Mouse (Mus musculus) embryo, embryonic 10 days (tissue): ENCODE measurements around the gene Stra8.

ENCODE experiments used
- DNase-seq: peaks from one replicate; pipeline ENCODE4 v3.0.0-alpha.2; 2015; ENCODE audit warnings: low spot score

The Stra8 gene

DNA sequence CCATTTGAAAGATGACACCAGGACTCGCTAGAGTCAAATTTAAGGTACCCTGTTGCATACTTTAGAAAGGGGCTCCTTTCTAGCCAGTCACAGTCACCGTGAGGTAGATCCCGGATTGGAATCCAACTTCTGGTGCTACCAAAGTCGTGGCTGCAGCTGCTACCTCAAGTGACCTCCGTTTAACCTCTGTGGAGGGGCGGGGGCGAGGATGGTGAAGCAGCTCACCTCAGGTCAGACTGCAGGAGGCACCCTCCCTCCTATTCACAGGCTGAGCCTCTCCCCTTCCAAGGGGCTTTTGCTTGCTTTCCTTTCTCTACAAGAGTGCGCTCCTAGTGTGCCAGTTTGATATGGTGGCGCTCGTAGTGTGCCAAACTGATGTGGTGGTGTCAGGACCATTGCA is at the start of gene Stra8:
Gene Stra8, plus strand, starts transcription at position 208 of the 400 bp plus-strand sequence.
- no peak for DNase-seq

DNA sequence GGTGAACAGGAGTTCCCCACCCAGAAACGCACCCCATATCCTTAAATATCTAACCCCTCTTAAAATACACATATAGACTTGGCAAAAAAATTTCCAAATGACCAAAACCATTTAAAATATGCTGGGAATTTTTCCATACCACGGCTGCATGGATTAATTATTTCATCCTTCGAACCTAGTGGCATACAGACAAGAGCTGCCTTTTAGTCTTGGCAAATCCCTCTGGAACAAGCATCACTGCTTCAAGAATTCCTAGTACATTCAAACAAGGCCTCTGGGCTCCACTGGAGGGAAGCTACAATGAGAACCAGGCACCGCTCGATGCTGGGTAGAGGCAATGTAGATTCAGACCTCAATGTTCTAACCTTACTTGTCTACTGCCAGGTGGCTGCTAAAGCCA is 49.2 kb upstream of the Stra8 start:
- DNase-seq: no peak

DNA sequence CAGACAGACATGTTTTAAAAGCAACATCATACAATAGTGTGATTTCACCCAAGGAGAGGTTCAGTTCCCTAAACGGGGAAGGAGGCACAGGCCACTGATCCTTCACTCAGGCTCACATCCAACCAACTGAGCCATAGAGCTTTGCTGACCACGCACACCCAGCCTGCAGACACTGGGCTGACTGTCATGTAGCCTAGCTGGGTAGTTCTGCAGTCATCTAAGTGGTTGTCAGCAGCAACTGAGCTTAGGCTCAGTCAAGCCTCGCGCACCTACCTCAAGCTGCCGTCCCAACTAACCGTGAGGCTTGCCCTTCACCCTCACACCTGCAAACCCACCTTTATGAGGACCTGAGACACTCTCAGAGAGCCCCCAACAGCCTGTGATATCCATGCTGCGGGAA is 48.0 kb upstream of the Stra8 start:
- DNase-seq: no peak

DNA sequence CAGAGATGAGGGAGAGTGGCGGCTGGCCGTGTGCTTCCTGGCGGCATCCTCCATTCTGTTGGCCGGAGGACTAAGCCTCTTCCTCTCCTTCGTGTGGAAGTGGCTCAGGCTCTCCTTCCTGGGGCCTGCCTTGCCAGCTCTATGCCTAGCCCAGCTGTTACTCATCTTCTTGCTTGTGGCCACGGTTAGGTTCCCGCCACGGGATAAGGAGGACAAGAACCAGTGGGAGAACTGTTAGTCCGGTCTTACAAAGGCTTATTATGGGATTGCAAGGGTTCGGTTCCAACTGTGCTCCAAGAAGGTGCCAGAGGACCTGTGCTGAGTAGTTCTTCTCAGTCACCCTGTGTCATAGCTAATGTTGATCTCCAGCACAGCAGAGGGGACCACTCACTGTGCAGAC is 47.1 kb upstream of the Stra8 start:
- no peak for DNase-seq

DNA sequence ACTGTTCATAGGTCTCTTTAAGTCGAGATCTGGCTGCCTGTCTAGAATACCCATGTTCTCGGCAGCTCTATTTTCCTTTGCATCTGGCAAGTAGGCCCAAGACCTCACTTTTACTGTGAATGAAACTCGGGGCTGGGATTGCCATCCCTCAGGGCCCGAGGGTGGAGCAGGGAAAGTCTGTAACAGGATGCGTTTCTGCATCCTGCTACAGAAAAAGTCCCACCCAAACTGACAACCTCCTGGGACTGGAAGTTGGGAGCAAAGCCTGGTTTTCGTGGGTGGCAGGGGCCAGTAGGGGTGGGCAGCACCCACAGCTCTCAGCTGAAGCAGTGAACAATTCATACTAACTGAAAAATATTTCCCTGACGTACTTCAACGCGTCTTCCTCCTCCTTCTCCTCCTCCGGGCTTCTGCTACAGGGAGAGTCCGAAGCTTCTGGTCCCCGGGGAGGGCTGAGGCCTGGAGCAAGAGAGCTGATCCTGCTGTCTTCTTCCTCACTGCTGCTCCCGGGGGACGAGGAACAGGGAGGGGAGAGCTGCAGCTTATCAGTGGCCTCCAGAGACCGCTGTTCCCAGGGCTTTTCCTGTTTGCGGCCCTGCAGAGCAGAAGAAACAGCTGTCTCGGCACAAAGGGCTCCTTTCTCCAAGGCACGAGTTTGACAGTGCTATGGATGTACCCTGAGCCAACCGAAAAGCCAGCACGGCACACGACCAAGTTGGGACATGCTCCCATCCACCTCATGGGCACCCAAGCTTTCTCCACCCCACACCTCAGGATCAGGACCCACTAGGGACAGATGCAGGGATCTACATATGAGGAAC is 45.7 kb upstream of the Stra8 start:
- no peak for DNase-seq

DNA sequence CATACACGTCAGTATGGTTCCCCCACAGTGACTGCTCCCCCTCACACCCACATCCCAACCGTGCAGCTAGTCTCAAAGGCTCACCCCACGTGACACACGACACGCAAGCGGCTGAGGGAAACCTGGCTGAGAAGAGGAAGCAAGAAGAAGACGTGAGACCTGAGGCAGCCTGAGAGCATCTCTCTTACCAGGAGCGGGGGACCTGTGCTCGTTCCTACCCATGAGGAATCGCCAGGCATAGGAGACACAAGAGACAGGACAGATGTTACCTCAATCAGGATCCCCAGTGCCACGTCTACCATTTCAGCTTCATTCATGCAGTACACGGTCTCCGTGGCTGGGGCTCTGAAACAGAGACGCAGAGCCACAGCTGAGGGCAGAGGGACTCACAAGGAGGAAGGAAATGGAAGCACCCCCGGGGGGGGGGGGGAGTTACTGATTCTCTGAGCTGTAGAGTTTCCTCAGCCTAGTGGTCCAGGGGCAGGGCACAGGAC is 44.6 kb upstream of the Stra8 start:
- no peak for DNase-seq

DNA sequence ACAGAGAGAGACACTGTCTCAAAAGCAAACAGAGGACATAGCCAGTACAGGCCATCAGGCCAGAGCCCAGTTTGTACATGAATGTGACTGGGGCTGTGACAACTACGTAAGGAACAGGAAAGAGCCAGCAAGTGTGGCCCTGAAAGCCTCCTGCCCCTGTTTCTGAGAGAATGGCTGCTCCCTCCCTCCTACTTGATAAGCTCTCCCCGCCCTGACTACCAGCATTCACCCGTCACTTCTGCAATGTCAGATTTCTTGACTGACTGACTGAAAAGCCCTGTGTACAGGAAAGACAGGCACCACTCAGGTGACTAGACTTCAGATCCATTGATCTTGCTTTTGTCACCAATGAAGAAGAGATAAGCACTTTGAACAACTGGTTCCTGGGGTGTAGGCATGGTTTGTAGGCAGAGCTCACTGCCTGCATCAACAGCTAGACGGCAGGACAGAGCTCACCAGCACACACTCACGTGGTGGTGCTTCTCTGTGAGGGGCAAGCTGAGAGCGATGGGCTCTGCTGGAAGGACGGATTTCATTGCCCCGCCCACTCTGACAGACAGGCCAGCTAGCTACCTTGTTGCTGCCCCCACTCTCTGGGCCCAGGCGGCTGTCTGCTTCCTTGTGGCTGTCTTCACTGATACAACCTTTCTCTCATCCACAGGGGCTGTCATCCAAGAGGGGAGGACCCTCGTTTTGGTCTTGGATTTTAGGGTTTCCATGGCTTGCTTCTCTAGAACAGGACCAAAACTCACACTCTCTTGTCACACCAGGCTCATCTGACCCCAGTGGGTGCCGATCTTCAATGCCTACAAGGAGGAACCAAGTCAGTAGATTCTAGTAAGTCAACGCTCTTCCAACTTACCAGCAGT is 43.8 kb upstream of the Stra8 start:
- DNase-seq: peak; percentile 42

DNA sequence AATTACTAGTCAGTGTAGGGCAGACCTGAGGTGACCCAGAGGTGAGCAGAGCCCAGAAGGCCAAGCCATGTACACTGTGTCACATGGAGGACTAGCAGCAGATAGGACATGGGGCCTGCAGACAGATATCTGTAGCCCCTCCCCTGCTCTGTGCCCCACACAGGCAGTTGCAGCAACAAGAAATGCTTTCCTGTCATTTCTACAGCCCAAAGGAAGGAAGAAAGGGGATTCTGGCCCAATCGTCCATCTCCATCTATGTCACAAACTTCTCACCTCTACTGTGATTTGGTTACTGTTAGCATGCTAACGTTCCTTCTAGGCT is 43.2 kb upstream of the Stra8 start:
- DNase-seq: no peak

DNA sequence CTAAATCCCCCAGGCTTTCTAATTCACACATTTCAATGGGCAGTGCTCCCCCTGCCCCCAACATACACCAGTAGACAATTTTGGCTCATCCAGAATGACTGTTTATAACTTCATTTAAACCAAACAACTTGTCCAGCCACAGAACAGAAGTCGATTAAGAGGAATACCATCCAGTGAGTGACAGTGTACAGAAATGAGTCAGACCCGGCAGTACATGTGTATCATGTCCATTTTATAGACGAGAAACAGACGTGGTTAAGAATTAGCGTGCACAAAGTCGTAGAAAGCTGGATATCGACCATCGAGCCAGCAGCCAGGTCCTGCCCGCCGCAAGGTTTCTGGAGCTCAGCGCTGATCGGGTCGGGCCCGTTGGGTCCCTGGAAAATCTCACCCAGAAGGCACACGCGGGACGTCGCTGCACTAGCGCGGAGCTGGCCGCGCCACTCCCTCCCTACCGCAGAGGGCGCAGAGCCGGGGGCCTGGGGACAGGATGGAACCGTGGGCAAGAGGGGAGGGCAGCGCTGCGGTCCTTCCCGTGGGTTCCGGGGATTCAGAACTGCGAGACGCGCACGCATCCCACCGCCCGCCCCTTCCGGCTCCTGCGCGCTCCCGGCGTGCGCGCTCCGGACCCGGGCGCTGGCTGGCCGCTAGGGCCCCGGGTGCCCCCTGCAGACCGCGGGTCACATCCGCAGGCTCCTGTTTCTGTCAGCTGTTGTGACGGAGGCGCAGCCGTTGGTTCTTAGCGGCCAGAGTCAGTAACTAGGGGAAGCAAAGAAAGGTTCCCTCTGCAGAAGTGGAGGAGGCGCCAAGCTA is 42.2 kb upstream of the Stra8 start, which contains the start of gene Cyren:
Gene Cyren, minus strand, starts transcription at position 552 of the 813 bp plus-strand sequence.
- DNase-seq: peak; percentile 88

DNA sequence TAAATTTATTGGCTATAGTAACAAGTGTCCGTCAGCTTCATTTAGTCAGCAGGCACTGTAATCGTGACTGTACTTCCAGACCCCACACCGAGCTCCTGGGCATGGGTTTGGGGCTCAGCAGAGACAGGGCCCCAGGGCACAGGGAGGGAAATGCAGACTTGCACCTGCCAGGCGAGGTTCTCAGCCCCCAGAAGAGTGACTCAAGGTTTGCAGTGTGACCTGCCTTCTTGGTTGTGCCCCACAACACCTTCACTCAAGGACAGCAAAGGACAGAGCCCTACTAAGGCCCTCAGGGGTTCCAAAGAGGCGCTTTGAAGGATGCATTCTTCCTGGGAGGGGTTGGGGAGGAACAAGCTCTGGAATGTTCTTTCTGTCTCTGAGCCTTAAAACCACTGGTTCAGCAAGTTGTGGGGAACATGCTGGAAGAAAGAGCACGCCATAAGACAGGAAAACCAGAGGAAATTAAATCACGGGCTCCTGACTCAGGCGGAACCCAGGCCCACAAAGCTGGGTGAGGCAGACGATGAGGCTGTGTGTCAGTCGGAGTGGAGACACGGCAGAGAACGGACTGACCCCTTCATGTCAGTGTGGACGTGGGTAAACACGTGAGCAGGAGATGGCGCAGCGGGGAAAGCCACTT is 40.7 kb upstream of the Stra8 start:
- no peak for DNase-seq

DNA sequence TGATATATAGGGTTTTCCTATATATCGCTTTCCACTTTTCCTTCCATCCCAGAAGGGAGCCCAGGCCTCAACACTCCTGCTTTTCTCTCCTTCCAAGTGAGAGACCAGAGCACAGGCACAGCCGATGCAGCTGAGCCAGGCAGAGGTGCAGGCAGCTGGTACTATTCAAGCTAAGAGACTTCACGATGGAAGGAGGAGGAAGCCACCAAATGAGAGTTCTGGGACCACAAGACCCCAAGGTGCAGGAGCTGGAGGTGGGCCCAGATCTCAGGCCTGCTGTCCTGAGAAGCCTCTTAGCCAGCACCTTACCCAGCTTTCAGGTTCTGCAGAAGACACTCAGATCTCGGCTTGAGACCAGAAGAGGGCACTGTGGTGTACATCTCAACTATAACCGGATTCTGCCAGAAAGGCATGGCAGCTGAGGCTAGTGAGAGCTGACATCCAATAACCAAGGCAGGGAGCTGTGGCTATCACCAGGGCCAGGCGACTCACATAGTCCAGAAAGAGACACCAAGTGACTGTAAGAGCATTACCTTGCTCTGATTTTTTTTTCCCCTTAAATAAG is 40.0 kb upstream of the Stra8 start:
- peak; percentile 68 for DNase-seq

DNA sequence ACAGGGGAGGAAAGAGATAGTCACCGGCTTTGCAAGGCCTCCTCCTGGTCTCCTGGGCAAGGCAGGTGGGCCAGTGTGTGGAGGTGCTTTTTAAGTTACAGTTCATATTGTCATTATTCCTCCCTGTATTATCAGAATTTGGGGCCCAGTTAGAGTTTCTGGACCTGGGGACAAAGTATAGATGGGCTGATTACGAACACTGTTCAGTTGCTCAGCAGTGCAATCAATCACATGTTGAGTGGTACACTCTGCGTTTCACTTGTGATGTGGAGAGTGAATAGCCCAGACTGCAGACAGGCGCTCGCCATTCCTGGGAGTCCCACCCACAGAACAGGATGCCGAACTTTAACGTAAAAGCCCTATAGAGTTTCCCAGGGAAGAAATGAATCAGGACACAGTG is 35.2 kb upstream of the Stra8 start:
- DNase-seq: no peak

DNA sequence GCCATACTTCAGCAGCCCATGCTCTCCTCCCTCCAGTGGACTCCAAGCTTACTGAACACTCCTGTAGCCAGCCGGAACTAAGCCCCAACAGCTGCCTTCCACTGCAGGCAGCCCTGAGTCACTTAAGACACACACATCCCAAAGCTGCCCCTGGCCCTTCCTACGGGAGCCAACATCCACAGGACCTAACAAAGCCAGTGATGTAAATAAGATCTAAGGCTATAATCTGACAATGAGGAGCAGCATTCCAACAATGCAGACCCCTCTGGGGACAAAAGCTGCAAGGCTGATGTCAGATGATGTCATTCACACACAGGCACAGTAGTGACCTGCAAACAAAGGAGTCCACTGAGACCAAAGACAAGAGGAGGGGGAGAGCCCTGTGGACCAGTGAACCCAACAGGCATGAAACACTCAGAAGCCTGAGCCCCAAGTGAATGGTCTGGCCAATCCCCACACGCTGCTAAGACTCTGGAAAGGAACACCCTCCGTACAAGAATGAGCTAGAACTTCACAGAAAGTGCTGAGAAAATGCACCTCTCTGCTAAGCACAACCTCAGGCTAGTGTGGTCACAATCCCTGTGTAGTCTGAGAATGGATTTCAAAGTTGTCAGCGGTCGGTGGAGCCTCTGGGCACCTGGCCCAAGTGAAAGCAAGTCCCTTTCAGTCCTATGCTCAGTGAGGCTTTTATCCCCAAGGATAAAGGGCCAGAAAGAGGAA is 32.7 kb upstream of the Stra8 start:
- DNase-seq: peak; percentile 60

DNA sequence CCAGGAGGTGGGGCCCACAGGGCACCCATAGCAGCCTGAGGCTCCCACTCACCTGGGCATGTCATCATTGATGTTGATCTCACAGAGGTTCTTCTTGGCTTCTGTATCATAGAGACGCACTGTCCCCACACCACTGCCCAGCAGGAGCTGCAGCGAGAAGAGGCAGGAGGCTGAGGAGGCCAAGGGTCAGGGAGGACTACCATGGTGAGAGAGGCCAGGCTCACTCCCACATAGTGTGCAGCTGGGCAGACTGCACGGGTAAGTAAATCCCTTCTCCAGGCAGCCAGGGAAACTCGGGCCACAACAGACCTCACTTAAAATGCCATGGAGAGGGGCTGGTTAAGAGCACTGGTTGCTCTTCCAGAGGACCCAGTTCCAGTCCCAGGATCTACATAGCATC is 30.8 kb upstream of the Stra8 start:
- DNase-seq: no peak

DNA sequence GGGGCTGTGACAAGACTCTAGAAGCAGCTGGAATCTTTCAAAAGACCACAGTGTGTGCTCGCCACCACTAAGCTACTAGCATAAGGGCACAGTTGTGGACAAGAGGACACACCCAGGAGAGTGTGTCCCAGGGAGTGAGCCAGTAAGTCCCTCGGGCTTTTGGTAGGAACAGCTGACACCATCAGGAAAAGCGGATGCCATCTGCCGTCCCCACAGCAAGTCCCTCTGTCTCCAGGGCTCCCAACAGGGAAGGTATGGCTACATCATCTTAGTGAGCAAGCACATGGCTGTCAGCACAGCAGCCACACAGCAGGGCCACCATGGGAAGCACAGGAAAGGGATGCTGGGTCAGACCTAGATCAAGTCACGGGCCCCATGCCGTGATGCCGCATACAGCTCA is 24.4 kb upstream of the Stra8 start:
- no peak for DNase-seq

DNA sequence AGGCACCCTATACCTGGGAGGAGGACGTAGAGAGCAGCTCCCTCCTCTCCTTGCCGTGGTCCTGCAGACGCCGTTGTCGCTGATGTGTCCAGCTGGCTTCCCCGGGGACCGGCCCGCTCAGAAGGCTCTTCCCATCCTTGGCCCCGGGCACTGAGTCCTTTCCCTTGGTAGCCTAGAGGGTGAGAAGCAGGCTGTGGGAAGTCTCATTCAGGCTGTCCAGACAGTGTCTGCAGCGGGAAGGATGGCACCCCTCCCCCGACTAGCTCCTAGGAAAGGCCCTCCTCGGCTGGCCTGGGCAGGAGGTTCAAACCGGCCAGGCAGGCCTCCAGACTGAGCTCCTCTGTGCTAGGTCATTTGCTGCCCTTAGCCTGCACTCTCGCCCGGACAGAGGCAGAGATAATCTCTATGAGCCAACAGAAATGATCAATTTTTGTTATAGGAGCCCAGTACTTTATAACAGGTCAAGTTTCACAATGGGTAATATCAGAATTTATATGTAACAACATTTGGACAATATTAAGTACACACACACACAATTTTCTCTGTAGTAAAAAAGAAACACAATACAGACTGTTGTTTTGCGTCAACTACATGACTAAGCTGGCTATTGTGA is 23.7 kb upstream of the Stra8 start:
- peak; percentile 43 for DNase-seq

DNA sequence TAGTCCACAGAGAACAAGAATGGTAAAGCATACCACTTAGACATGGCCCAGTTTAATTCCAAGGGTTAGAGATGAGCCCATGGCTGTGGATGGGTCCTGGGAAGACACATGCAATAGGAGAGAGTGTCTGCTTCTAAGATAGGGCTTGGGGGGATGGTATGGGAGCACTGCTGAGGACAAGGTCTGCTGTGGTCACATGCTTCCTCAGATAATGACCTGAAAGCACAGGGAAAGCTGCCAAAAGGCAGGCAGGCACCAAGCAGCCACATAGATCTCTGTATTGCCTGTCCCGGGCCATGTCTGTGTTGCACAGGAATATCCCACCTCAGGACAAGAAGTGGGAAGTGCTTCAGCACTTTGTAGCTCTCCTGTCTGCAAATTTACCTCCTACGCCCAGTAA is 20.8 kb upstream of the Stra8 start:
- no peak for DNase-seq

DNA sequence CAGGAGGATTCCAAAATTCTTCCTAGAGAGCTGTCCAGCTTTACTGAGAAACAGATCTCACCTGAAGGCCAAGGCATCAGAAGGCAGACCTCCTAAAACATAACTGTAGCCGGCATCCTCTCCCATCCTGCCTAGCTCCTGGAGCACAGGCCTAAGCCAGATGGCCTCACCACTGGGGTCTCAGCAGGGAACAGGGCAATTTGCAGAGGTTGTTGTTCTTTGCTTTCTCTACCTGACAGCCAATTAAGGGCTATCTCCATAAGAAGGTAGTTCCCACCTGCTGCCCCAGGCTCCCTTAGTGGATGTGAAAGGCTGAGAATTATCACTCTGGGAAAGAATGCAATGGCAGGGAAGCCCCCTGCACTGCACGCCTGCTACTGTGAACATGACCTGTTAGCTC is 19.0 kb upstream of the Stra8 start:
- DNase-seq: no peak

DNA sequence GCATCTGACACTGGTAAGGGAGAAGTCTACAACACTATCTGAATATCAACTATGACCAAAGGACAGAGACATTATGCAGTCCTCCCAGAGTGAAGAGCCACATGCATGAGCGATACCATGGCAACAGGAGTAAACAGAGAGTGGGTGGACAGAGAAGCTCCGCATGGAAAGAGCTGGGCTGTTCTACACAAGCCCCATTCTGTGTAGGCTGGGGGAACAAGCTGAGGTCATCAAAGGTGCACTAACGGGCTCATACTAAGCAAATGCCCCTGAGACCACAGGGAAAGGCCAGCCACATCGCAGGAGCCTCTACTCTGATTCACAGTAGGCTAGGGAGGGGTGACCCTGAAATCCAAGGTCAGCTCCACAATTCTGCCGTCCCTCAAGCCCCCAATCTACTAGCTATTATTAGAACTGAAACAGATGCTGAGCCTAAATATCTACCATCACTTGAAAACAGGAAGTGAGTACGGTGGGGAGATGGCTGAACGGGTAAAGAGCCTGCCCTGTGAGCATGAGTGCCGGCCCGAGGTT is 18.0 kb upstream of the Stra8 start:
- peak; percentile 17 for DNase-seq

DNA sequence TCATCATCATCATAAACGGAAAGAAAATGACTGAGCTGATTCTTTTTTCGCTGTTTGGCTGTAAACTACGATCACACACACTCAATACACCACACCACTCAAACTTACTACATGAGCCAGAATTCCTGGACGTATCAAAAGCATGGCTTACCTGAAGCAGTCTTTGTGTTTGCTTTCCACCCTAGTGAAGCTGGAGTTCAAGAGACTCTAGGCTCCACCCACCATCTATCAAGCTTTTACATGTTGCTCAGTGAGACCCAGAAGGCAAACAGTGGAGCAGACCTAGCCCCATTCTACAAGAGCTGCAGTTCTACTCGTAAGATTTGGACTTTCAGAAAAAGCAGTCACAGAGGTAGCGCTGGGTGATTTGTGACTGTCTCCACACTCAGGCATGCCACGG is 17.4 kb upstream of the Stra8 start:
- no peak for DNase-seq
